Mouse (Mus musculus): ENCODE results near the gene Apobec2.

- TF ChIP-seq USF1 (IDR thresholded peaks at IDR 0.05; ENCODE audit: low read depth, low read length) (no peak), E2F4 (IDR thresholded peaks at IDR 0.05; ENCODE audit: insufficient replicate concordance, low read depth, low read length) (no peak), MEF2A (IDR thresholded peaks at IDR 0.05; ENCODE audit: borderline replicate concordance, low read depth, low read length) (no peak), CTCF (conservative IDR thresholded peaks at IDR 0.05 in 1 of 2, IDR thresholded peaks at IDR 0.05 in 1 of 2; ENCODE audit: low read depth in 2 of 2, low read length in 2 of 2) (no peak), MAX (IDR thresholded peaks at IDR 0.05; ENCODE audit: low read length) (no peak), EP300 (IDR thresholded peaks at IDR 0.05; ENCODE audit: low read length) (no peak), GABPA (IDR thresholded peaks at IDR 0.05; ENCODE audit: insufficient replicate concordance, low read depth, low read length) (no peak), MAZ (IDR thresholded peaks at IDR 0.05; ENCODE audit: low read depth, low read length) (no peak), SMC3 (IDR thresholded peaks at IDR 0.05; ENCODE audit: low read depth, low read length) (no peak)
Measured at GRCm38 (mm10) chr17:48426991-48427750, 5.6 kb downstream of the Apobec2 start.
